Mouse (Mus musculus) spleen, postnatal 14 days (tissue): ENCODE data around the gene Lsamp.

Source experiments
- DNase-seq, 2 experiments: peaks; one replicate each; pipeline ENCODE4 v3.0.0; 2021 to 2022; ENCODE audit warnings: low spot score in 2 of 2

Lsamp gene

GRCm38 (mm10) chr16:42189431-42190081, 2205.4 kb downstream of the Lsamp start:
- no peak for DNase-seq

- DNase-seq: peak; percentile 47 to 67
These were observed 2206.2 kb downstream of the Lsamp start for GRCm38 (mm10) chr16:42190114-42191045.
